Mouse (Mus musculus) left cerebral cortex, postnatal 14 days (tissue): Measurements from ENCODE around the gene Ing2. TPM values are rescaled to one million over a fixed set of nuclear protein-coding genes. Genes with fewer than 3 reads are reported as not detected.

ENCODE experiments used
- DNase-seq, 2 experiments: peaks; one replicate each; pipeline ENCODE4 v3.0.0; 2021 to 2022; ENCODE audit warnings: low spot score in 2 of 2, mixed read lengths in 1 of 2
- intact Hi-C: fragments of 180-260 bp; cut with DNase I; formaldehyde crosslinking; loops from one replicate; pipeline ENCODE4 v1.15.1; 2025
- total RNA-seq, 2 experiments: library from RNA; stranded (reverse); gene quantifications; 2 replicates each; pipeline ENCODE4 v1.2.3; 2021

Gene Ing2
- total RNA-seq, 2 experiments from 2014 or later: 41.6 to 44.7 TPM

- intact Hi-C loops: no loop called here
- DNase-seq: no peak
Observed at GRCm38 (mm10) chr8:47634791-47635341, 40.5 kb downstream of the Ing2 start.

- intact Hi-C loops: no loop called here
- DNase-seq: no peak
Observed at GRCm38 (mm10) chr8:47621144-47621543, 54.2 kb downstream of the Ing2 start.

Other genes with a start within 250 kb of the Ing2 start
- 10 to 100 TPM; 78.1 to 80.5 TPM for gene Stox2, start 229.2 kb downstream of the Ing2 start, total RNA-seq
- gene Trappc11, start 142.1 kb downstream of the Ing2 start, total RNA-seq: 10 to 100 TPM; 52.9 to 56.2 TPM
- gene Rwdd4a, start 141.9 kb downstream of the Ing2 start, total RNA-seq: 10 to 100 TPM; 28.9 to 32.8 TPM
- 10 to 100 TPM; 13.5 to 15.8 TPM for gene Cdkn2aip, start 38.4 kb upstream of the Ing2 start, total RNA-seq
- gene Cldn24, start 146.6 kb upstream of the Ing2 start, total RNA-seq: not detected
- 1 to 10 TPM in 1 of 2 experiments, not detected in 1; 1.0 TPM for gene Cldn22, start 148.9 kb upstream of the Ing2 start, total RNA-seq